Mouse (Mus musculus) ZHBTc4 (cell line): Measurements from ENCODE around the gene Plpp7.

Experiments
- DNase-seq: peaks from one replicate; pipeline ENCODE4 v3.0.0-alpha.2; 2011; ENCODE audit warnings: low read depth, low spot score

The Plpp7 gene

DNA sequence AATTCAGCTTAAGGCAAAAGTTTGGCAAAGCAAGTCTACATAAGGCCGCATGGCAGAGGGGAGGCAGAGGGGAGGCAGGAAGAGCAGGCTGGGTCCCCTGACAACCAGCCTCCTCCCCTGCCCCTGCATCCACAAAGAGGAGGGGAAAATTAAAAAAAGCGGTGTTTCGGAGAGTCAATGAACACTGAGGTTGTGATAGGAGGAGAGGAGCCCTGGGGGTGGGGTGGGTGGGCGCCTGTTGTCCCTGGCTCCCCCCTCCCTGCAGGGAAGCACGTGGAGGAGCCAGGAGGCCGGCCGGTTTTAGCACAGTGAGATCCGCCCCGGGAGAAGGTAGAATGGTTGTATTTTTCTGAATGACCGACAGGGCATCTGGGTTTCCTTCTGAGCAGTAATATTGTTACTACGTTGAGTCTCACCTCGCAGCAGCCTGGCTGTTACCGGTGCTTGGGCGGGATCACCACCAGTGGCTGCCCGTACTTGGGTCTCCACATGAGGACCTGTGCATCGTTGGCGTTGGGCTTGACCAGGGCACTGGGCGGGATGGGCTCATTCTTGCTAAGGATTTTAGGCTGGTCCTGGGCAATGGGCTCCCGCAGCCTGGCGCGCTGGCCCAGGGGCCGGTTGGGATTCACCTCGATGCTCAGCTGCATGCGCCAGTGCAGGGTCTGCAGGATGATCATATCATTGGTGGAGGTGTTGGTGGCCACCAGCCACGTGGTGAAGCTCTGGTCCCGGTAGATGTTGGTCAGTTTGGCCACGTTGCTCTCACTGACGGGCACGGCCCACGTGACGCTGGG is 26.3 kb upstream of the Plpp7 start:
- peak; percentile 80 for DNase-seq

- no peak for DNase-seq
Measured at GRCm38 (mm10) chr2:32070747-32071146, 24.6 kb upstream of the Plpp7 start.

DNA sequence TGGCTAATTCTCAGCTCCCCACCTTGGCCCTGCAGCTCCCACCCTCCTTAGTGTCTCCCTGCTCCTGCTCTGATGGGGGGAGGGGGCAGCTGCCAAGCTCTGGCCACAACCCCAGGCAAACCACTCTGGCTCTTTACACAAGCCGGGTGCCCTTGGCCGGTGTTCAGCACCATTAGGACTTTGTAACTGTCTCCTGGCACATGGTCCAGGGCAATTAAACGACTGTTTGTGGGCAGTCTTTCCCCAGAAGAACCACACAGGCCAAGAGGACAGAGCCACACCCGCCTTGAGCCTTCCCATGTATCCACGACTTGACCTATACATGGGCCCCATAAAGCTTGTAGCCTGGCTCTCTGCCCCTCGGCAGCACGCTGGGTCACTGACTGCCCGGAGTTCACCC is 20.9 kb upstream of the Plpp7 start:
- no peak for DNase-seq

DNA sequence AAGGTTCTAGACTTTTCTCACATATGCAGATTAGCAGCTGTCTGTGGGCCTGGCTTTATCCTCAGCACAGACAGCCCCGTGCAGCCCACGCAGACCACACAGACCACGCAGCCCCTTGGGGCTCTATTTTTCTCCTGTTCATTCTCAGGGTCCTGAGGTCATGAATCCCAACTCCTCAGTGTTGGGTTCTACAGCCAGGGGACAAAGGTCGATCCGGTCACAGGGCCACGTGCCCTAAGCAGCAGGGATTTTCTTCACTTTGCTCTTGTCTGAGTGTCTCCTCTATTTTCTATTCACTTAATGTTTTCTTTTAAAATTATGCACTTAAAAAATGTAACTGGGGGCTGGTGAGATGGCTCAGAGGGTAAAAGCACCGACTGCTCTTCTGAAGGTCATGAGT is 20.0 kb upstream of the Plpp7 start:
- no peak for DNase-seq

DNA sequence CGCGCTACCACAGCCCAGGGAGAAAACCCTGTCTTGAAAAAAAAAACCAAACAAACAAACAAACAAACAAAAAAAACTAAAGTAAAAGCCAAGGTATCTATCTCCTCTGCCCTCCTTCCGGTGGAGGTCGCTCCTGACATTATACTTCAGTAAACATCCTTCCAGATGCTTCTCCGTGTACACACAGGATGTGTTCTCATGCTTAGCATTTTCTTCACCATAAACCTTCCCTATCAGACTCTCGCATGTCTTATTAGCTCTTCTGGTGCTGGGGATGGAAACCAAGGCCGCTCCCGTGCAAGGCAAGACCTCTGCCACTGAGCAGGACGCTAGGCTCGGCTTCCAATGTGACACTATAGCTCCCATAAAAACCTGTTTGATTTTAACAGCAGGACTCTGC is 17.6 kb upstream of the Plpp7 start:
- DNase-seq, result no peak

DNA sequence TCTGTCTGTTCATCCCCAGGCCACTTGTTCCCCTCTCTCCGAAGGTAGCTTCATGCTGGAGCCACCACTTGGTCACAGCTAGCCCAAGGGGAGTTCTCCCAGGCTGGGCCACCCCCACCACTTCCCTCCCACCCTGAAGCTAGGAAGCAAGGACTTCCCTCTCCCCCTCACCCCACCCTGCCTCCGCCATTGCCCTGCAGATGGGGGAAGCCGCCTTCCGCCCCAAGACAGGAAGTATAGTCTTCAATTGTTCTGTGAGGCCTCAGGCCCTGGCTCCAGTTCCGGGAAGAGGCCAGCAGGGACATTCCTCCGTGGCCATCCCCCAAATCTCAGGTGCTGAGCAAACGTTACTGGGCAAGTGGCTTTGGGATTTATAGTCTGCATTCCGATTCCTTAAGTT is 16.8 kb upstream of the Plpp7 start:
- DNase-seq, result peak; percentile 71

DNA sequence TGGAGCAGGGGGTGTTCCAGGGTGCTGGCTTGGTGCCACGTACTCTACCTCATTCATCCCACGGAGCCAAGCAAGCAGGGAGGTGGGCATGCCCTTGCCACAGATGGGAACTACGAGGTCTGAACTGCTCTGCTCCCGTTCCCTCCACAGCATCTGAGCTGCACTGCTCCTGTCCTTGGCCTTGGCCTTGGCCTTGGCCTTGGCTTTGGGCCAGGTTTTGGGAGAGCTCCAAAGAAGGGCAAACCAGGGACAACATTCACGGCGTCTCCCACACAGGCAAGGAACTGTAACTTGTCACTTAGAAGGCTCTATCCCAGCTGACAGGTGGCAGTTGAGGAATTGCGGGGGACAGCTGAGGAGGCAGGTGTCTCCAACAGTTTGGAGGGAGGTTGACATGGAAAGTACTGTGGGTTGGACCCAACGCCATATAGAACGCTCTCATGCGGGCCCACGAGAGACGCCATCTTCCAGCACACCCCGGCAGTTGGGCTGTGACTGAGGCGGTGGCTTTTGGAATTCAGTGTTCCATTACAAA is 16.1 kb upstream of the Plpp7 start:
- DNase-seq, result peak; percentile 61

DNA sequence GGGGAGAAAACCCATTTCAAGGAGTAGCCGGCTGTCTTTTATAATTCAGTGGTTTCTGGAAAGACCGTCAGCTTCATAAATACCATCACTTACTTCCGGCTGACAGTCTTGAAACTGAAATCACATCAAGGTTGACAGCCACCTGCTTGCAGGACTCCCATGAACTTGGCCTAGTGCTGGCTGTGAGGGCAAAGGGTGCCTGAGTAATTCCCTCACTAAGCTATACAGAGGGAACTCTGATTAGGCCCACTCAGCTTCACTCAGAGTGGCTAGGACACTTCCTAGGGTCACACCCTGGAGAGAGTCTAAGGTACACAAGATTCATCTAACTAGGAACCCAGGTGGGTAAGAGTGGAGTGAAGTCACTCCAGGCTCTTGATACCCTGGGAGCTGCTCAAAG is 14.6 kb upstream of the Plpp7 start:
- no peak for DNase-seq

DNA sequence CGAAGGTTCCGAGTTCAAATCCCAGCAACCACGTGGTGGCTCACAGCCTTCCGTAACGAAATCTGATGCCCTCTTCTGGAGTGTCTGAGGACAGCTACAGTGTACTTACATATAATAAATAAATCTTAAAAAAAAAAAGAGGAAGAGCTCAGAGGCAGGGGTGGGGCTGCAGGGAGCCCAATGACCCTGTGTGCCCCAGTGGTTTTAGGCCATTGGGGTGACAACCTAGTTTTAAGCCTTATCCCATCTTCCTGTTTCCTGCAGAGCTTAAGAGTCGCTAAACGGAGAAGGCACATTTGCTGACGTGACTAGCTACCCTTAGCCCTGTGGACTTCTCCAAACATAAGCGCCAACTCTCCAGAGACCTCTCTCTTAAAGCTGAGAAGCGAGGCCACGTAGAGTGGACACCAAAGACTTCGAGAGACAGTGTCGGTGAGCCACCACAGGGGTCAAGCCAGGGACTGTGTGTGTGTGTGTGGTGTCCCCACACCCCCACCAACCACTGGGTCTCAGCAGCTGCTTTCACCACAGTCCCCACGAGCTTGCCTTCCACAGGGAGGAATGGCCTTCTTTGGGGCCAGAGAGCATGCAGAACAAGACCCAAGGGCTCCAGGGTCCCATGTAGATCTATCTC is 13.9 kb upstream of the Plpp7 start:
- no peak for DNase-seq

GRCm38 (mm10) chr2:32082229-32082628 is 13.1 kb upstream of the Plpp7 start:
- DNase-seq, result no peak

- DNase-seq, result peak; percentile 71
Measured at GRCm38 (mm10) chr2:32083159-32084011, 11.9 kb upstream of the Plpp7 start.

DNA sequence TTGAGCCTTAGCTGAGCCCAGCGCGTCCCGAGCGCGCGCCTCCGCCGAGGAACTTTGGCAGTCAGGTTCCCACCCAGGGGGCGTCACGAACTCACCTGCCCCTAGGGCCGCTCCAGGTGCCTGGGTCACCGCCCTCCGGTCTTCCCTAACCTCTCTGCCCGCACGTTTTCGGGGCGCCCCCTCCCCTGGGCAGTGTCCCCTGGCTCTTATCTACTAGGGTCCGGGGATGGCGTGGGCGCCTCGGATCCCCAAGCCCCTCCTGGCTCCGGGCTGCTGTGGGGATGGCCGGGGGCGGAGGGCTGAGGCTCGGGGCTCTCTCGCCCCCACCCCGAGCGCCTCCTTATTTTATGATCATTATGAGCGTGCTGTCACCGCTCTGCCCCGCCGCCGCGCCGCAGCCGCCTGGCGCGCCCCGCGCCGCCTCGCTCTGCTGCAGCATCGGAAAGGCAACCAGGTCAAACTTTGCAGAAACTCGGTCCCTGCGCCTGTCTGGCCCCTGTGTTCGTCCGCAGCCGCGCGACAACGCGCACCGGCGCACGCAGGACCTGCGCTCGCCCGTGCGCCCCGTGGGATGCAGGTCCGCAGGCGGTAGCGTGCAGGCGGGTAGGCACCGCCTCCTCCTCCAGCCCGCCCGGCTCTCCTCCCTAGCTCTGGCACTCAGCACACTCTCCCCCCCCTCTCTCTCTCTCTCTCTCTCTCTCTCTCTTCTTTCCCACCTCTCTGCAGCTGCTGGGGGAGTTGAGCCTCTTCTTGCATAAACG is 11.0 kb upstream of the Plpp7 start, which contains the start of gene Fam78a:
TSS of gene Fam78a (minus strand) at position 747 of the 761 bp plus-strand sequence.
- DNase-seq, result peak; percentile 66

DNA sequence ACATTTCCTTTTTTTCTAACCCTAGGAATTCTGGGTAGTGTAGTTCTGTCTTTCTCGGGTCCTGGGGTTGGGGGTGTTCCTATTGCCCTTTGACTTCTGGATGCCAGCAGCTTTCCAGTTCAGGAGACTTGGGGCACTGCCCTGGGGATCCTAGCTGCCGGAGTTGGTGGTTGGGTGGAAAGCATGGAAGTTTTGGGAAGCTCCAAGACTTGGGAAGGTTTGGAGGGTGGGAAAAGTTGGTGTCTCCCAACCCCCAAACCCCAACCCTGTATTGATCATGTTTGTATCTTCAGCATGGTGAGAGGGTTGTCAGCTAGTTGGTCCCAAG is 10.5 kb upstream of the Plpp7 start:
- no peak for DNase-seq

GRCm38 (mm10) chr2:32085231-32085630 is 10.1 kb upstream of the Plpp7 start:
- DNase-seq, result no peak

DNA sequence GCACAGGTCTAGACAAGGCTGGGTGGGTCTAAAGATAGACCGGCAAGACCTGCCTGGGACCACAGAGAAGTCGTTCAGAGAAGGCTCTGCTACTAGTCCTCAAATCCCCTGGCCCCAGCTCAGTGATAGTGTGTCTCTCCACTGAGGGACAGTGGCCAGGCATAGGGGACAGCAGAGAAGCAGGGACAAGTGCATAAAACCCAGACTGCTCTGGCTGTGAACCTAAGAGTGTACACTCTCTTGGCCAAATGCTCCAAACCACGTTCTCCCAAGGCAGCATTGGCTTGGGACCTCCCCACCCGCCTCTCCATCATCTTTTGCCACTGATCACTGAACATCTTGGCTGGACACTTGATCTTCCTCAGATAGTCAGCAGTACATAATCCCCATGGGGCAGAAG is 7.7 kb upstream of the Plpp7 start:
- no peak for DNase-seq

- peak; percentile 50 for DNase-seq
Measured at GRCm38 (mm10) chr2:32088372-32088981, 6.9 kb upstream of the Plpp7 start.

DNA sequence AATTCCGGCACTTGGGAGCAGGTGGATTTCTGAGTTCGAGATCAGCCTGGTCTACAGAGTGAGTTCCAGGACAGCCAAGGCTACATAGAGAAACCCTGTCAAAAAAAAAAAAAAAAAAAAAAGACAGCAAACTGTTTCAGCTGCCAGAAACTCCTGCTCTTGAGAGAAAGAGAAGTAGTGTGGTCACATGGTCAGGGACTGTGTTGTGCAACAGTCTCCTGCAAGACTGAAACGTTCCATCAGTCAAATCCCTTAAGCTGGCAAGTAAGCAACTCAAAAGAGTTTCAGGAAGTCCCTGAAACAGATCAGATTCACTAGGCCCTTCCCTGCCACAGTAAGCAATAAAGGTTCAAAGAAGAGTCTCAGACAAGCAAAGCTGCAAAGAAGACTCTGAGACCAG is 5.7 kb upstream of the Plpp7 start:
- DNase-seq, result no peak

- DNase-seq, result no peak
Measured at GRCm38 (mm10) chr2:32090145-32090544, 5.2 kb upstream of the Plpp7 start.

DNA sequence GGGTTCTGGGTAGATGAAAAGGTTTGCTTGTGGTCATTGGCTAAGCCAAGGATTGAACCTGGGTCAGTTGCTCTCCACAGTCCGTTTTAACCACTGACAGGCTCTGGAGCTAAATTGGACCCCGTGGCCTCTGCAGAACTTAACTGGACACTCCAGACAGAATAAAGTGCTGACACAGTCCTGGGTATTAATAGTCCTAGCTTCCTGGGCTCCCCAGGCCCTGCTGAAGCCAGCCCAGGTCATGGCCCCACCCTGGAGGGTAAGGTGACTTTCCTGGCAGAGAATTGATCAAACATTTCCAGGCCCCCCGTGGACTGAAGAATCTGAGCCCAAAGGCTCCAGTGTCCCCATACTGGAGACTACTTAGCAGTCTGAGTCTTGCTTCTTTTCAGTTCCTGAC is 3.4 kb upstream of the Plpp7 start:
- no peak for DNase-seq

- DNase-seq, result no peak
Measured at GRCm38 (mm10) chr2:32094001-32094707, 1.2 kb upstream of the Plpp7 start.

DNA sequence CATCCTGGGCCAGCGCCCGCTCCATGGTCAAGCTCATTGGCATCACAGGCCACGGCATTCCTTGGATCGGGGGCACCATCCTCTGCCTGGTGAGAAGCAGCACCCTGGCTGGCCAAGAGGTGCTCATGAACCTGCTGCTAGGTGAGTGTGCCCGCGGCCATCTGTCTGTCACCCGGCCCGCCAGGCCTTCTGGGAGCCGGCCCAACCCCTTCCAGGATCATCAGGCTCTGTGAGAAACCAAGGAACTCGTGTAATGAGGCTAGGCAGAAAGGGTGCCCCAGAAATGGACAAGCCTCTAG is 743 bp downstream of the Plpp7 start:
- DNase-seq, result no peak
